Mouse (Mus musculus) cerebellum, adult (tissue): ENCODE data around the gene Atcay.
"Not testable (repeated sequence)": the region's sequence is repeated elsewhere in the genome, so short reads cannot be mapped to it uniquely, and the experiment has no call there.

Source experiments
- ATAC-seq: cut with Nextera tagmentation; 2 replicates; pipeline ENCODE4 v1.9.2; 2017; ENCODE audit warnings: mild to moderate bottlenecking, moderate library complexity, mixed read lengths; ENCODE audit not compliant: insufficient number of reproducible peaks, low FRiP score, low TSS enrichment

Gene Atcay

GRCm38 (mm10) chr10:81182336-81183333 lies 48.0 kb downstream of the Atcay start, which contains the start of gene Dapk3:
Gene Dapk3, plus strand, starts transcription at chr10:81183005.
- peak; percentile 87 for ATAC-seq

GRCm38 (mm10) chr10:81181860-81182259 lies 48.8 kb downstream of the Atcay start:
- not testable (repeated sequence) for ATAC-seq

- ATAC-seq = no peak
These were observed 49.7 kb downstream of the Atcay start for GRCm38 (mm10) chr10:81180946-81181345.

GRCm38 (mm10) chr10:81179451-81180342 lies 50.9 kb downstream of the Atcay start:
- ATAC-seq = no peak

GRCm38 (mm10) chr10:81178927-81179326 lies 51.7 kb downstream of the Atcay start:
- ATAC-seq = no peak

GRCm38 (mm10) chr10:81177958-81178712 lies 52.5 kb downstream of the Atcay start:
- ATAC-seq = no peak

GRCm38 (mm10) chr10:81177491-81177925 lies 53.1 kb downstream of the Atcay start:
- ATAC-seq = no peak

GRCm38 (mm10) chr10:81176466-81177271 lies 54.0 kb downstream of the Atcay start, which contains the start of gene Eef2:
Gene Eef2, plus strand, starts transcription at chr10:81176631.
- peak; percentile 36 for ATAC-seq

GRCm38 (mm10) chr10:81175936-81176465 lies 54.6 kb downstream of the Atcay start:
- ATAC-seq = no peak

- not testable (repeated sequence) for ATAC-seq
These were observed 55.3 kb downstream of the Atcay start for GRCm38 (mm10) chr10:81175345-81175701.

GRCm38 (mm10) chr10:81174617-81175344 lies 55.9 kb downstream of the Atcay start:
- peak; percentile 21; the same call in 1 of the 2 replicates for ATAC-seq

GRCm38 (mm10) chr10:81173132-81173531 lies 57.5 kb downstream of the Atcay start:
- no peak for ATAC-seq

GRCm38 (mm10) chr10:81169411-81169900 lies 61.2 kb downstream of the Atcay start:
- not testable (repeated sequence) for ATAC-seq

GRCm38 (mm10) chr10:81168521-81169244 lies 62.0 kb downstream of the Atcay start:
- ATAC-seq = peak; percentile 31; the same call in 1 of the 2 replicates

GRCm38 (mm10) chr10:81168087-81168431 lies 62.6 kb downstream of the Atcay start:
- ATAC-seq = peak; percentile 33; the same call in 1 of the 2 replicates

- peak; percentile 66 for ATAC-seq
These were observed 63.2 kb downstream of the Atcay start, which contains the start of gene Pias4 for GRCm38 (mm10) chr10:81167200-81168086. Gene Pias4, minus strand, starts transcription at chr10:81167923.
